Mouse (Mus musculus) urinary bladder, postnatal 14 days (tissue): ENCODE data around the gene Enpp1.

Source experiments
- DNase-seq: peaks from one replicate; pipeline ENCODE4 v3.0.0; 2021; ENCODE audit warnings: low spot score

The Enpp1 gene

GRCm38 (mm10) chr10:24711480-24712366, at the start of gene Enpp1:
TSS of gene Enpp1 (minus strand) at chr10:24712159.
- DNase-seq: peak; percentile 71

GRCm38 (mm10) chr10:24758326-24758915, 46.5 kb upstream of the Enpp1 start:
- DNase-seq: no peak

GRCm38 (mm10) chr10:24754874-24755540, 43.0 kb upstream of the Enpp1 start:
- DNase-seq: no peak

GRCm38 (mm10) chr10:24754251-24754835, 42.4 kb upstream of the Enpp1 start:
- no peak for DNase-seq

GRCm38 (mm10) chr10:24753536-24754250, 41.7 kb upstream of the Enpp1 start:
- DNase-seq: no peak

GRCm38 (mm10) chr10:24742950-24743487, 31.1 kb upstream of the Enpp1 start:
- no peak for DNase-seq

GRCm38 (mm10) chr10:24741229-24742198, 29.6 kb upstream of the Enpp1 start:
- DNase-seq: no peak

- DNase-seq: no peak
Measured at GRCm38 (mm10) chr10:24739171-24739570, 27.2 kb upstream of the Enpp1 start.

GRCm38 (mm10) chr10:24738456-24738855, 26.5 kb upstream of the Enpp1 start:
- no peak for DNase-seq

GRCm38 (mm10) chr10:24735027-24735777, 23.2 kb upstream of the Enpp1 start:
- no peak for DNase-seq

- no peak for DNase-seq
Measured at GRCm38 (mm10) chr10:24727478-24727877, 15.5 kb upstream of the Enpp1 start.

- no peak for DNase-seq
Measured at GRCm38 (mm10) chr10:24725197-24725596, 13.2 kb upstream of the Enpp1 start.

GRCm38 (mm10) chr10:24721841-24722240, 9.9 kb upstream of the Enpp1 start:
- DNase-seq: no peak

GRCm38 (mm10) chr10:24719383-24719782, 7.4 kb upstream of the Enpp1 start:
- no peak for DNase-seq

GRCm38 (mm10) chr10:24718720-24719119, 6.8 kb upstream of the Enpp1 start:
- DNase-seq: peak; percentile 26

GRCm38 (mm10) chr10:24718058-24718457, 6.1 kb upstream of the Enpp1 start:
- no peak for DNase-seq

GRCm38 (mm10) chr10:24716232-24716631, 4.3 kb upstream of the Enpp1 start:
- no peak for DNase-seq

- DNase-seq: no peak
Measured at GRCm38 (mm10) chr10:24712901-24713300, 942 bp upstream of the Enpp1 start.

GRCm38 (mm10) chr10:24712367-24712761, 405 bp upstream of the Enpp1 start:
- no peak for DNase-seq

GRCm38 (mm10) chr10:24711071-24711470, 888 bp downstream of the Enpp1 start:
- no peak for DNase-seq
